Mouse (Mus musculus): Measurements from ENCODE around the gene Pcyt1b.

DNA sequence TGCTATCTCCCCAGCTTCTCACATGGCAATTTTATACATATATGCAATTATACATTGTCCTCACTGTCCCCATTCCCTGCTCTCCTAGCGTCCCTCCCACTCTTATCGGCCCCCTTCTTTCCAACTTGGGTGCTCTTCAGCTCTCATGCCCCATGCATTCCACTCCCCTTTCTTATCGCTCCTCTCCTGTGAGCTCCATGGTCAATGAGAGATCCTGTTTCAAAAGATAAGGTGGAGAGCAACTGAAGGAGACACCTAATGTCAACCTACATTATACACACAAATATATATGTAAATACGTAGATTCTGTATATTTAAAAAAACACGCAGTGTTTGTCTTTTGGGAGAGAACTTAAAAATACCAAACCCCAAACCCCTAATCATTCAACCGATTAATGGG, 95.9 kb downstream of the Pcyt1b start:
- TF ChIP-seq CTCF (IDR thresholded peaks at IDR 0.05) (no peak), POLR2A (IDR thresholded peaks at IDR 0.05; ENCODE audit: insufficient read depth, low read depth, low read length) (no peak)
